Mouse (Mus musculus): ENCODE results near the gene Map1b. TPM values are rescaled to one million over a fixed set of nuclear protein-coding genes. Genes with fewer than 3 reads are reported as not detected.
A peak's percentile ranks its signal among the peaks of the same experiment; 100 is the strongest.

Map1b gene
- total RNA-seq, 1 experiment = 21.2 TPM

DNA sequence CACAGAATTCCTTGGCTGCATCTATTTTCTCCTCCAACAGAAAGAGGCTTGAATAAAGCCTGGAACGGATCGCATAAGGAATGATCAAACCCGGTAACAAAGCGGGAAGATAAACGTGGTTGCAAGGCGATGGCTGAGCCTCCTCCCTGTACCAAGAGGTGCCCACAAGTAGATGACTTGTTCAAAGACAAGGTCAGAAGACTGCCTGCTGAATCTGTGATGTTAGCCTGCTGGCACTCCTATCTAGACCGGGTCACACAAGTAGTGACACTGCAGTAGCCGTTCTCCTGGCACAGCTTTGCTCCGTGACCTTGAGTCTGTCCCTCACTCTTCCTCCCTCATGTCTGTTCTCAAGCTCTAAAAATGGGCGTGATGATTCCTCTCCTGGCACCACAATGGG lies 2.4 kb downstream of the Map1b start:
- no peaks in the 10 kb centered on the region; the same call in 1 of the 2 replicates for H3K36me3 ChIP-seq (ENCODE audit: control insufficient read depth, insufficient read depth, low read length, poor library complexity, severe bottlenecking)
- DNase-seq (ENCODE audit: low read depth, low spot score) = no peak
- in situ Hi-C loops (cut with MboI; ENCODE audit: low sequenced_read_pairs in 2 of 2, unreplicated experiment in 2 of 2) = no loop called here
- no peak overlapping the region for H3K27ac ChIP-seq (ENCODE audit: insufficient read depth, low read depth, low read length, poor library complexity, severe bottlenecking)
- TF ChIP-seq ZNF384 (IDR thresholded peaks at IDR 0.05; ENCODE audit: low read depth, low read length) (no peak), HCFC1 (IDR thresholded peaks at IDR 0.05; ENCODE audit: borderline replicate concordance, insufficient read depth, low read length) (no peak), CHD2 (IDR thresholded peaks at IDR 0.05; ENCODE audit: low read depth, low read length) (no peak), ZC3H11A (IDR thresholded peaks at IDR 0.05; ENCODE audit: borderline replicate concordance, low read depth, low read length) (no peak), MAFK (IDR thresholded peaks at IDR 0.05; ENCODE audit: insufficient read depth, low read depth, low read length) (no peak)
- H3K4me1 ChIP-seq (ENCODE audit: control insufficient read depth in 2 of 2, insufficient read depth in 2 of 2, low read length in 2 of 2, poor library complexity in 1 of 2) = peaks cover 4 to 8% of the 10 kb centered on the region in 2 experiments; a peak in 3 of 4 replicates
- 0 out of 2 replicates have a peak overlapping the region, but pooled peaks have one; percentile 4 for H3K9ac ChIP-seq (ENCODE audit: insufficient read depth, low read depth, low read length, poor library complexity, severe bottlenecking)
- H3K9me3 ChIP-seq (ENCODE audit: control insufficient read depth, insufficient read depth, low read depth, low read length) = no peaks in the 10 kb centered on the region
- H3K4me3 ChIP-seq (ENCODE audit: insufficient read depth in 1 of 2, low read depth in 1 of 2, low read length in 2 of 2, poor library complexity in 1 of 2, severe bottlenecking in 1 of 2) = peak overlapping the region; percentile 13 to 14; a peak in 3 of 4 replicates

DNA sequence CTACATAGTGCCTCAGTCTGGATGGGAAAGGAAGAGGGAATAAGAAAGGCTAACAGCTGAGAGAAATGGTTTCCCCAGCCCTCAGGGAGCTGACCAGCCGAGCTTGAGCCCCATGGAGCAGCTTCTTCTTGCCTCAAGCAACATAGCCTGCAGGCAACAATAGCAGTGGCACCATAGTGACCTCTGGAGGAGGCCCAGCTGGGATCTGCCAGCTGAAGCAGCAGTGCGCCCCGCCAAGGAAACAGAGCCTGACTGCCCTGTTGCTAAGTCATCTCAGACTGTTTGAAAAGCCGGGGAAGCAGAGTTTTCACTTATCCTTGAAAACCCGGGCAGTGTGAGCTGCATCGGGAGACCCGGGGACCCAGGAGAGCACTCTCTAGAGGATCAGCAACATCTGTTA lies 3.2 kb downstream of the Map1b start:
- H3K4me3 ChIP-seq (ENCODE audit: insufficient read depth in 1 of 2, low read depth in 1 of 2, low read length in 2 of 2, poor library complexity in 1 of 2, severe bottlenecking in 1 of 2) = no peak overlapping the region
- DNase-seq (ENCODE audit: low read depth, low spot score) = no peak
- no peak overlapping the region for H3K27ac ChIP-seq (ENCODE audit: insufficient read depth, low read depth, low read length, poor library complexity, severe bottlenecking)
- in situ Hi-C loops (cut with MboI; ENCODE audit: low sequenced_read_pairs in 2 of 2, unreplicated experiment in 2 of 2) = no loop called here
- no peak overlapping the region for H3K9ac ChIP-seq (ENCODE audit: insufficient read depth, low read depth, low read length, poor library complexity, severe bottlenecking)
- TF ChIP-seq HCFC1 (IDR thresholded peaks at IDR 0.05; ENCODE audit: borderline replicate concordance, insufficient read depth, low read length) (no peak), MAFK (IDR thresholded peaks at IDR 0.05; ENCODE audit: insufficient read depth, low read depth, low read length) (no peak), CHD2 (IDR thresholded peaks at IDR 0.05; ENCODE audit: low read depth, low read length) (no peak), ZC3H11A (IDR thresholded peaks at IDR 0.05; ENCODE audit: borderline replicate concordance, low read depth, low read length) (no peak), ZNF384 (IDR thresholded peaks at IDR 0.05; ENCODE audit: low read depth, low read length) (no peak)
- no peaks in the 10 kb centered on the region; the same call in 1 of the 2 replicates for H3K36me3 ChIP-seq (ENCODE audit: control insufficient read depth, insufficient read depth, low read length, poor library complexity, severe bottlenecking)
- peaks cover 4 to 12% of the 10 kb centered on the region in 2 experiments; a peak in 3 of 4 replicates for H3K4me1 ChIP-seq (ENCODE audit: control insufficient read depth in 2 of 2, insufficient read depth in 2 of 2, low read length in 2 of 2, poor library complexity in 1 of 2)
- no peaks in the 10 kb centered on the region for H3K9me3 ChIP-seq (ENCODE audit: control insufficient read depth, insufficient read depth, low read depth, low read length)

DNA sequence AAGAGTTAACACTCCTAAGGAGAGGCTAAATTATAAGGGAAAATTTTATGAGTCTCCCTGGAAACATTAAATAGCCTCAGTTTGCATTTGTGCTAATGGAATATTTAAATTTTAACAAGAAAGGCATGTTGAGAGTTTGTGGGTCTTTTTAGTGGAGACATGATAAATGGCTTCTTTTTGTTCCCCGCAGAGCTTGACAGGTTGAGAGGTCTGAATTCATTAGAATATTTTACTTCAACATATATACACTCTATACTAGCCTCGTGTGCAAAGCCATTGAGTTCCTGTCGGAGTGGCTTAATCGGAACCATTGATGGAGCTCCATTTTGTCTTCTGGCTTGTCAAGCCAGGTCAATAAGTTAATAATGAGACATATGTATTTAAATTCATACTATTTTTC lies 6.4 kb downstream of the Map1b start:
- H3K4me1 ChIP-seq (ENCODE audit: control insufficient read depth in 2 of 2, insufficient read depth in 2 of 2, low read length in 2 of 2, poor library complexity in 1 of 2) = peaks cover 20 to 23% of the 10 kb centered on the region in 2 experiments
- in situ Hi-C loops (cut with MboI; ENCODE audit: low sequenced_read_pairs in 2 of 2, unreplicated experiment in 2 of 2) = no loop called here
- H3K4me3 ChIP-seq (ENCODE audit: insufficient read depth in 1 of 2, low read depth in 1 of 2, low read length in 2 of 2, poor library complexity in 1 of 2, severe bottlenecking in 1 of 2) = no peak overlapping the region
- no peak for TF ChIP-seq HCFC1 (IDR thresholded peaks at IDR 0.05; ENCODE audit: borderline replicate concordance, insufficient read depth, low read length)
- TF ChIP-seq MAFK (IDR thresholded peaks at IDR 0.05; ENCODE audit: insufficient read depth, low read depth, low read length) = no peak
- no peak for TF ChIP-seq ZC3H11A (IDR thresholded peaks at IDR 0.05; ENCODE audit: borderline replicate concordance, low read depth, low read length)
- no peak for TF ChIP-seq CHD2 (IDR thresholded peaks at IDR 0.05; ENCODE audit: low read depth, low read length)
- no peak for TF ChIP-seq ZNF384 (IDR thresholded peaks at IDR 0.05; ENCODE audit: low read depth, low read length)
- DNase-seq (ENCODE audit: low read depth, low spot score) = no peak
- no peak overlapping the region for H3K9ac ChIP-seq (ENCODE audit: insufficient read depth, low read depth, low read length, poor library complexity, severe bottlenecking)
- no peaks in the 10 kb centered on the region; the same call in 1 of the 2 replicates for H3K36me3 ChIP-seq (ENCODE audit: control insufficient read depth, insufficient read depth, low read length, poor library complexity, severe bottlenecking)
- no peaks in the 10 kb centered on the region for H3K9me3 ChIP-seq (ENCODE audit: control insufficient read depth, insufficient read depth, low read depth, low read length)
- H3K27ac ChIP-seq (ENCODE audit: insufficient read depth, low read depth, low read length, poor library complexity, severe bottlenecking) = no peak overlapping the region

DNA sequence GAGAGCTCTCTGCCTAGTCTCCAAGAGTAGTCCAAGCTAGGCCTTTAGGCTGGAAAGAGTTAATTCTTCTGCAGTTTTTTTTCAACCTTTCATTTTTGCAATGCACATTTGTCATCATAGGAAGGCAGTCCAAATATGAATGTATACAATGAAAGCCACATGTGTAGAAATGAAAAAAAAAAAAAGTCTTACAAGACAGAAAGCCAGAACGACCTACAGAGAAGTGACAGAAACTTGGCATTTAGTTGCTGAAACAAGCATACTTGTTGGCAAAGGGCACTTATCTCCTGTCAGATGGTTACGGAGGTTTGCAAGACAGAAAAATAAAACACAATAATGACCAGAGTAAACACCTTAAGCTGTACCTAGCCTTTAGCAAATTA lies 9.8 kb downstream of the Map1b start:
- peaks cover 3% of the 10 kb centered on the region; the same call in 1 of the 2 replicates for H3K36me3 ChIP-seq (ENCODE audit: control insufficient read depth, insufficient read depth, low read length, poor library complexity, severe bottlenecking)
- H3K9me3 ChIP-seq (ENCODE audit: control insufficient read depth, insufficient read depth, low read depth, low read length) = no peaks in the 10 kb centered on the region
- no peak for TF ChIP-seq MAFK (IDR thresholded peaks at IDR 0.05; ENCODE audit: insufficient read depth, low read depth, low read length)
- no peak for TF ChIP-seq ZC3H11A (IDR thresholded peaks at IDR 0.05; ENCODE audit: borderline replicate concordance, low read depth, low read length)
- TF ChIP-seq HCFC1 (IDR thresholded peaks at IDR 0.05; ENCODE audit: borderline replicate concordance, insufficient read depth, low read length) = no peak
- TF ChIP-seq ZNF384 (IDR thresholded peaks at IDR 0.05; ENCODE audit: low read depth, low read length) = no peak; the same call in 1 of the 2 replicates
- TF ChIP-seq CHD2 (IDR thresholded peaks at IDR 0.05; ENCODE audit: low read depth, low read length) = no peak
- H3K9ac ChIP-seq (ENCODE audit: insufficient read depth, low read depth, low read length, poor library complexity, severe bottlenecking) = no peak overlapping the region
- H3K4me1 ChIP-seq (ENCODE audit: control insufficient read depth in 2 of 2, insufficient read depth in 2 of 2, low read length in 2 of 2, poor library complexity in 1 of 2) = peaks cover 16 to 25% of the 10 kb centered on the region in 2 experiments
- no peak overlapping the region for H3K27ac ChIP-seq (ENCODE audit: insufficient read depth, low read depth, low read length, poor library complexity, severe bottlenecking)
- in situ Hi-C loops (cut with MboI; ENCODE audit: low sequenced_read_pairs in 2 of 2, unreplicated experiment in 2 of 2) = no loop called here
- no peak overlapping the region for H3K4me3 ChIP-seq (ENCODE audit: insufficient read depth in 1 of 2, low read depth in 1 of 2, low read length in 2 of 2, poor library complexity in 1 of 2, severe bottlenecking in 1 of 2)
- no peak for DNase-seq (ENCODE audit: low read depth, low spot score)

All from ES-E14 (cell line).